Mouse (Mus musculus): ENCODE measurements at regions not wholly inside any gene's neighbourhood (a gene's known extent, or its start where the extent isn't known, plus 50 kb on each side); places are given as distances from the start of the nearest gene placed in this dataset.

DNA sequence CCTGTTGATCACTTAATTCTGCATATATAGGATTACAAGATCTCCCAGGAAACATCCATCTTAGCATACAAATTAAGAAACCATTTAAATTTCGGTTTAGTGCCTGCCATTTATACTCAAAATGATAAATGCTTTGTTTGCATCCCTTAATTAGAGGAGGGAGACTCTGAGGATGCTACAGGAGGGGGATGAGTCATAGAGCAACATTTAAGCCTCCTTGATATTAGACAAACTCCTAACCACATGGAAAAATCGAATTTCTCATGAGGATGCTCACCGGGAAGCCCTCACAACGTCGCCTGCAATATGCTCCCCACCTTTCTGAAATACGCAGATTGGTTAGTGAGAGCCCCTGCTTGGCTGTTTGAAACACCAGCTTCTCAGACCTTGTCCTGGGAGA lies 320.8 kb upstream of the Sphkap start:
- DNase-seq (ENCODE audit: low spot score in 2 of 2), result no peak

DNA sequence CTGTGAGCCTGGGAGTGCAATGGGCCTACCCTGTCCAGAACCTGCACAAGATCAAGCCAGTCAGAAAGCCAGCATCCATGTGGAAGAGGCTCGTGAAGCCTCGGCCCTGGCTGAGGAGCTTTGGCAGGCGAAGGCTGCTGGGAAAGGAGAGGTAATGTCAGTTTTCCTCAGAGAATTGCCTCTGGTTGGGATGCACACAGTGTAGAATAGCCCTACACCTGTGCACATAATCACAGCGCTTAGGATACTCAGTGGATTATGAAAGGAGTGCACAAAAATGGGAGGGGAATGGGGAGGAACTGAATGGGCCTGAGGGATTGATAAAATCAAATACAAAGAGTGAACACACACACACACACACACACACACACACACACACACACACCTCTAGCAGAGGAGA lies 319.9 kb upstream of the Sphkap start:
- no peak for DNase-seq (ENCODE audit: low spot score in 2 of 2)

DNA sequence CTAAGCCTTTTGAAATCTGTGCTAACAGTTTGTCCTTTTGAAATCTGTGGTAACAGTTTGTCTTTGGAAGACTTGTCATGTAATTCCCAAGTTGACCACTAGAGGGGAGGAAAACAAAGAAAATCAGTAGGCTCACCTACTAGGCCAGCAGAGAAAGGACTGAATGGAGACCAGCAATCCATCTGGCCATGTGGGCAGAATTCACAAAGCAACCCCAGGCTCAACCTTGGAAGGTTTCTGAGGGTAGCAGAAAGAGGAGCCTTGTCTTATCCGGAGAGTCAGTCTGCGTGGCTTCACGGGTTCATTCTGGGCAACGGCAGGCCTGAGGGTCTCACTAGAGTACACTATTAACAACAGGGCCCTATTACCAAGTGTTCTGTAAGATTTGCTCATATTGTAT lies 319.2 kb upstream of the Sphkap start:
- peak in 1 of 2 experiments; percentile 64 for DNase-seq (ENCODE audit: low spot score in 2 of 2)

DNA sequence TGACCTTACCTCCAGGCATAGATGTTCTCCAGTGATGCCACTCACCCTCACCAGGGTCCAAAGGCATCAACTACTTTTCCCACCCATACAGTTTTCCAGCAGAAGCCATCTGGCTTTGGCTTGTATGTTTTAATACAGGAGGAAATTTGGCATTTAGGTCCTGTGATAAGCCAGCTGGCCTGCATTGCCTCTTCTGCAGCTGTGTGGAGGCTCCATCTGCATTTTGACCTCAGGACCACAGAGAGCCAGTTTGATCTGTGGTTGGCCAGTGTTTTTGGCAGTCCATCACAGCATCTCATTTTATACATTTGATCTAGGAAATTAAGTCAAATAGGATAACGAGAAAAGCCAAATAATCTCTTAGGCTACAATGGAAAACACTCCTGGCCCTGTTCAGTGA lies 315.1 kb upstream of the Sphkap start:
- DNase-seq (ENCODE audit: low spot score in 2 of 2), result no peak

DNA sequence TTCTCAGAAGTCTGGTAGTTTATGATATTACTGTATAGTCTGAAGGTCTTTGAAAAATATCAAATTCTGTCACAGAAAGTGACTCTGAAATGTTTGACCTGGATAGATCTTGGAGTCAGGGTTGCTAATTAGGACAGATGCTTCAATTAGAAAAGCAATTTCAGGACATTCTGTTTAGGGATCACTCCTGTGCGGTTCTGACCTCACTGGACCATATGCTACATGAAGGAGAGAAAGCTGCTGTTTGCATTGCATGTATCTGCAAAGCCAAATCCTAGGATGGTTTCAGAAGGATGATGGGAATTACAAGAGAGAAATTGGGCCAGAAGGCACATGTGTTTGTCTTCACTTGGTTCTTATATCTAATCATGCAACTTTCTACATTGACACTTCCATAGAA lies 312.2 kb upstream of the Sphkap start:
- DNase-seq (ENCODE audit: low spot score in 2 of 2), result no peak

DNA sequence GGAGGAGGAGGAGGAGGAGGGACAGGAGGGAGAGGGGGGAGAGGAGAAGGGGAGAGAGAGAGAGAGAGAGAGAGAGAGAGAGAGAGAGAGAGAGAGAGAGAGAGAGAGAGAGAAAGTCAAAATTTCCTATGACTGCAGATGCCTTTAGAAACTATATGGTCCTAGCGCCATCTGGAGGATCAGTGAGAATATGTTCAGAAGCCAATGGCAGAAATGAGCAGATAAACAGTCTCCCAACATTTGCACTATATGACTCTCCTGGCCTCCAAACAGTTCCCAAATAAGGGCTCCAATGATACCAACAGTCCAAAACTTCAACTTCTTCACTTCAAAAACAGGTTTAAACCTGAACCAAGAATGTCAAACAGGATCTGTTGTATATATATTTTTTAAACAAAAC lies 309.1 kb upstream of the Sphkap start:
- DNase-seq (ENCODE audit: low spot score in 2 of 2), result peak; percentile 48 to 84

DNA sequence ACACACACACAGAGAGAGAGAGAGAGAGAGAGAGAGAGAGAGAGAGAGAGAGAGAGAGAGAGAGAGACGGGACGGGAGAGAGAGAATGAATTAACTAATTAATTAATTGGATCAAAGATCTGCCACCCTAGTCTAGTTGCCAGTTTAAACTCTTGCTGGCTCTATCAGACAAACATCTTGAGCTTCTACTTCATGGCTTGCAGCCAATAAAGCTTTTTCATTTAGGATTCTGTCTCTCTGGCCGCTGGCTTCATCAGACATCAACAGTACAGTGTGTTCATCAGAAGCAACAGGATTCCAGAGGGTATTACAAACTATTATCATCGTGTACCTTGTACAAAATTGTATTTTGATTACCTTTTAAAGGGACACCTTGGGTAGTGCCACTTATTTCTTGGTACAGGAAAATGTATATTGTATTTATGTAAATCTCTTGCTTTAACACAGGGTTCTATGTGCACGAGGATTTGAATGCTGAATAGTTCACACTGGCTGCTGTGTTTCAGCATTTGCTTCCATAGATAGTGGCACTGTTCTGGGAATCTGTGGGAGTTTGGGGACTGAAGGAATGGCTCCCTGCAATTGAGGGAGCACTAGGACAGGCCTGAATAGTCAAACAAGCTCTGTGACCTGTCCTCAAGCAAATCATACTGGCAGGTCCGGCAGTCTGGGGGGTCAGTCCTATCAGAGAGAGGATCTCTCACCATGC lies 293.9 kb upstream of the Sphkap start:
- DNase-seq (ENCODE audit: low spot score in 2 of 2), result no peak

DNA sequence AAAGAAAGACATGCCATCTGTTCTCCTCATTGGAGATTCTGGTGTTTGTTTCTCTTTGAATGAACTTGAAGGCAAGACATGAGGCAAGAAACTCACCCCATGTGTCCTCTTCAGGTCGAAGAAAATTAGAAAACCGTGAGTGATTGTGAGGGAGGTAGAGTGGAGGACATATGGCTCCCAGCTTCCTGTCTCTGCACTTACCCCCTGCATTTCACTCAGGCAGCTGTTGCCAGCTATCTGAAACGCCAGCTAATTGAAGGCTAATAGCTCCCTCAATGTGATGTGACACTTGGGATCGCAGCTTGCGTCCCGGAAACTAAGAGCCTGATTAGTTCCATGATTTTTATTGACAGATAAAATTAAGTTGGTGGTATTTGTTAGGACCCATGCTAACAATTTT lies 289.4 kb upstream of the Sphkap start:
- DNase-seq (ENCODE audit: low spot score in 2 of 2), result no peak

DNA sequence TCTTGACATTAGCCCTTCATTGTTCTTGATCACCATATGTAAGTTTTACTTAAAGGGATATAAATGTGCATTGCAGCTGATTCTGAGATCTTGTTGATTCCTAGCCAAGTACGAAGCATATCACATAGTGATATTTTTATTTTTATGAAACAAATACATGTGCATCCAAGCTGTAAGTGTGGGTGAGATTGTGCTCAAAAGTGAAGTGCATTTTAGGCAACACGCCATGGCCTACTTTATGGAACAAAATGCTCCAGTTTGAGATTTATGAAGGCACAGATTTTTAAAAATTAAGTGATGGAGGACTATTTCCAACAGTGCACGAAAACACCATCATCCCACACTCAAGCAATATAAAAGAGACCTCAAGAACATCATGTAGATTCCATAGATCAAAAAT lies 277.2 kb upstream of the Sphkap start:
- DNase-seq (ENCODE audit: low spot score in 2 of 2), result peak; percentile 24 to 75

DNA sequence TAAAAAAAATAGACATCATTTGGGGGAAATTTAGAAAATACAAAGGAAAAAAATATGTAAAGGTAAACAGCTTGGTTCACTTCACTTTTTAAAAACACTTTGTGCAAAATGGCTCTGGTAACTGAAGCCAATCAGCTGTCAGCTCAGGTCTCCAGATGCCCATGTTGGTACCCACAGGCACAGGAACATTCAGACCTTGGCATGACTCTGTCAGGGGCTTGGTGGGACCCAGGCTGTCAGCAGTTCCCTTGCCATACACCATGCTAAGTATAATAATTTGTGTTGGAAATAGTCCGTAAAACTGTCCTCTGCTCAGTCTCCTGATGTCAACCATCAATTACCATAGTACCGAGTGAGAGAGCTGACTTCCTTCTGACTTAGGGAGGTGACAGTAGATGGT lies 257.3 kb upstream of the Sphkap start:
- peak in 1 of 2 experiments; percentile 20 for DNase-seq (ENCODE audit: low spot score in 2 of 2)

DNA sequence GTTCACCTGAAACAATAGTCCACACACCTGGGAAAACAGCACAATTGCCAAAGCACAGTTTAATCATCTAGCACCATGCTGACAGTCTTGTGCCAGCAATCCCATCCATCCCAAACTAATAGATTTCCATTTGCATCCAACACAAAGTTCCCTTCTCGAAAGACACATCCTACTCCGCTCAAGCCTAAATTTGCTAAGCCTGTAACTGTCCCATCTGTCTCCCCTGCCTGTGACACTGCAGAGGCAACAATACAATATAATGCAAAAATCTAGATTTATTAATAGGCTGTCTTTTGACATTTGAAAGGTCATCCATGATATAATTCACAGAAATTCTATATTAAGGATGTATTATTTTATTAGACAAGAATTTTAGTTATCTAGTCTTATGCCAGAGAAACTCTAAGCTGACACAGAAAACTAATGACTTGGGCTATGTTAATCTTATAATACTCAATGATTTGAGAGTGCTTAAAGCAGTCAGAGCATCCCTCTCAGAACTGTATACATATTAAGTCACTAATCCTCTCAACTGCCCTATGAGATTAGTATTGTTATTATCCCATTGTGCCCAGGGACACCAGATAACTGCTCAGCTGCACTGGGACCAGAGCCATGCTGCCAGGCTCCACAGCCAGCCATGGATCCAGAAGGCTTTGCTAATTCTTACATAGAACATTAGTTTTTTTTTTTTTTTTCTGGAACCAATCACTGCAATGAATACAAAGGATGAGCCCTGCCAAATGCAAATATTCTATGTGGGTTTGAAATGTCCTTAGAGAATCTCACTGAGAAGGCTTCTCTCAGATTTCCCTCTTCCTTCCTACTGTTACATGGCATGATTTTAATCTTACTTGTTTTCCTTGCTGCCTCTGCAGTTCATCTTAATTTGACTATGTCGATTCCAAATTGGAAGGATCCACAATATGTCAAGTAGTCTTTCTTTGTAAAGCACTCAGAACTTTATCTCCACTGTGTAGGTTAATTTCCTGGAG lies 254.1 kb upstream of the Sphkap start:
- peak; percentile 15 to 70 for DNase-seq (ENCODE audit: low spot score in 2 of 2)

DNA sequence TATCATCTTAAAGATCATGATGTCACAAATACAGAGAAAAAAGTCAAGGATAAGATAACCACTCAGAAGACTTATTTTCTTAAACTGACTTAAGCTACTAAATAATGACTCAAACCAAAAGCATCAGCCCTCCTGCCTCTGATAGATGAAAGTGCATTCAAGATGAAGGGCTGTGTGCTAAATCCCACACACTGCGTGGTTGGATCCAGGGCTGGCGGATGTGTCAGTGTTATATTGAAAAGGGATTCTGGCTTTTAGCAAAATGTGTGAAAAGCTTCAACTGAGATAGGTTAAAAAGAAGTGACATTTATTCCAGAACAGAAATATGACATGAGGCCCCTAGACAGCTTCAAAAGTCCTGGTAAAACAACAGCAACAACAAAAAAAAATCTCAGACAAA lies 245.7 kb upstream of the Sphkap start:
- peak; percentile 18 to 63 for DNase-seq (ENCODE audit: low spot score in 2 of 2)

DNA sequence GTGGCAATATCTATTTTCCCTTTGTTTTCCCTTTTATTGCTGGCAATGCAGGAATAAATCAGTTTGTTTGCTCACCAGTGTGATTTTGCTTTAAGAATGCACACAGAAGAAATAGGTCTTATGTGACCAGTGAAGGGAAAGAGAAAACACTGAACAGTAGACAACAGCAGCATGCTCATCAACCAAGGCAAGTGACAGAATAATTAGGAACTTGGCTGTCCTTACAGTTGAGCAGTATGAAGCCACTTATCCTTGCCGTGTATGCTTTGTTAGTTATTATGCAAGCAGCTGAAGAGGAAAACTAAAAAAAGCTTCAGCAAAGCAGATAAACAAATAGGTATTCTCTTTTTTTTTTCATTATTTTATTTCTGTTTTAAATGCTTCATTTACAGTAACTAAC lies 237.6 kb upstream of the Sphkap start:
- DNase-seq (ENCODE audit: low spot score in 2 of 2), result no peak

DNA sequence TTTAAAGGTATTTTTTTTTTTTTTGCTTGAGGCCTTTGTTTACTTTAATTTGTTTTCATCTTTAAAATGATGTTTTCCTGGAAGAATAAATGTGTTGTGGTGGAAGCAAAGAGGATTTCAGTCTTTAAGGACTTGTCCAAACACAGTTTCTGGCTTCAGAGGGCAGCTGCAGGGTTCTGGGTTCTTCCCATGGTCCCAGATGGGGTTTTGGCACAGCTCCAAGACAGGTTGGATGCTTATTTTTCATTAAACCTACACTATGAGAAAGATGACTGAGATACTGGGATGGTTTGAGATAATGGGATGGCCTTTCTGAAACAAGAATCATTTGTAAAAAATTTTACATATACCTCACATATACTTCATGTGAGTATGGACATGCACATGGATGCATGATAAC lies 234.7 kb upstream of the Sphkap start:
- DNase-seq (ENCODE audit: low spot score in 2 of 2), result no peak

DNA sequence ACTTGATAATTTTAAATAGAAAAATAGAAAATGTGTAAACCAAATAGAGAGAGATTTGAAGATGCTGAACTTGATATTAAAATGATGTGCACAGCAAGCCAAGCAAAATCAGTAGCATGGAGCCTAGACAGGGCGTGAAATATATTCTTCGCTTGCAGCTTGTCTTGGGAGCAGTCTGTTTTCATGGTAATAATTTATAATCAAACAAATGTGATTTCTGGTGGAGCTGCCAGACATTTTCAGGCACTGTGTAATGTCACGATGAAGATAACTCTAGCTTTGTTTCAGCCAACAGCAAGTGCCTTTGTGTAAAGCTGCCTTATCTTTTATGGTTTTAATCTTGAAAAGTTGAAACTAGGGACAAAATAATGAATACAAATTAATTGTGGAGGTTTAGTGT lies 228.1 kb upstream of the Sphkap start:
- peak in 1 of 2 experiments; percentile 60 for DNase-seq (ENCODE audit: low spot score in 2 of 2)

DNA sequence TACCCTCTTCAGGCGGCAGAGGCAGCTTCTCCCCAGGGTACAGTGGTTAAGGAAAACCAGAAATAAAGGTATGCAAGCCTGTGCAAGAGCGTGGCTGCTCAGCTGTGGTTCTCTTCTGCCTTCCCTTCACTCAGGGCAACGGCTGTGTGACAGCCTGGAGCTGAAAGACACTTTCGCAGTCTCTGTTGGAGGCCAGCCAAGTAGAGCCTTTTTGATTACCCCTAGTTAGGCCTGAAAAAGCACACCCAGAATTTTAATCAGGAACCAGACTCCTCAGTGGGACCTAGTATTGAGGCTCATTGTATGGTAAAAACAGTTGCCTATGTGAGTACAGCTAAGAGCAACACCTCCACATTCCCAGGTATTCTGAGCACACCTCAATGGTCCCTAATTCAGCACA lies 223.8 kb upstream of the Sphkap start:
- DNase-seq (ENCODE audit: low spot score in 2 of 2), result peak in 1 of 2 experiments; percentile 70

DNA sequence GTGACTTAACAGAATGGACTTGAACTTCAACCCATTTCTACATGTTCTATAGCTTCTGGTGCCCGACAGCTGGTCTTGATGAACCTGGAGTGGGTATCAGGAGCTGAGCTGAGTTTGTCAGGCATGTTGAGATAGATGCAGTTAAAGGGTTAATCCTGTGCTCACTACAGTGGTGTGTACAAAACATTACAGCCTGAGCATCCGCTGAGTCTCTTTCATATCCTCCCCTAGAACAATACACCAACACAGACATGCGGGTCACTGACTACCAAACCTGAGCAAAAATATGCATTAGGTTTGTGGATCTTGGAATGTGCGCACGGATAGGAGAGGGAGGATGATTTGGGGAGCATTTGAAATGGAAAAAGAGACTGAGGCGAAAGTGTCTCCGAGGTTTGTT lies 223.4 kb upstream of the Sphkap start:
- no peak for DNase-seq (ENCODE audit: low spot score in 2 of 2)

DNA sequence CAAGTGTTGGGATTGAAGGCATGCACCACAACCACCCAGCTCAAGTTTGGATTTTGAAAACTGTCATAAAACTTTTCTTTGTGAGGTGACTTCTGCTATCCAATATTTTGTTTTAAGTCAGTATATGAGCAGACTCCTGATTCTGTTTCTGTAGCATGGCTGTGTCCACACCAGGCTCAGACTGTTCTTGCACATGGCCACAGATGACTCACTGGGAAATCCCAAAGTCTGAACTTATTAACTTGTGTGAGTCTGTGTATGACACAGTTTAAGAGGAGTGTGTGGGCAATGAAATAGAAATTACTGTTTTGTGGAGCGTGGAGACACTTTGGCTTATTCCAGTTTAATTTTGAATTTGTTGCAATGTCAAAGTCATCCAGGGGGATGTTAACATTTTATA lies 179.3 kb upstream of the Sphkap start:
- DNase-seq (ENCODE audit: low spot score in 2 of 2), result no peak

DNA sequence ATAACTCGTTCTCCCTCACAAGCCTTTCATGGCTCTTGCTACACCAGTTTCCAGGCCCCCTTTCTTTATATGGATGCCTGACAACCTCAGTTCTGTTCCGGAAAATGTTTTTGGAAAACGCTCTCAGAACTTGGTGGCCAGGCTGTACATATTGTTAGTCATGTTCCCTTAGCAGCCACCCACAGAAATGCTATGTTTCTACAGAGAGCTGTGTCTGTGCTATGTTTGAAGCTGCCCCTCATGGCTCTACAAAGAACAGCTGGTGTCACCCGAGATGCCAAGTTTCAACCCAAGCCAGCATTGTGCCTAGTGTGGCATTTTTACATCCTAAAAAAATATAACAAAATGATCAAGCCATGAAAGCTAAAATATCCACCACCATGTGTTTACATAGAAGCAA lies 175.0 kb upstream of the Sphkap start:
- peak; percentile 77 to 89 for DNase-seq (ENCODE audit: low spot score in 2 of 2)

DNA sequence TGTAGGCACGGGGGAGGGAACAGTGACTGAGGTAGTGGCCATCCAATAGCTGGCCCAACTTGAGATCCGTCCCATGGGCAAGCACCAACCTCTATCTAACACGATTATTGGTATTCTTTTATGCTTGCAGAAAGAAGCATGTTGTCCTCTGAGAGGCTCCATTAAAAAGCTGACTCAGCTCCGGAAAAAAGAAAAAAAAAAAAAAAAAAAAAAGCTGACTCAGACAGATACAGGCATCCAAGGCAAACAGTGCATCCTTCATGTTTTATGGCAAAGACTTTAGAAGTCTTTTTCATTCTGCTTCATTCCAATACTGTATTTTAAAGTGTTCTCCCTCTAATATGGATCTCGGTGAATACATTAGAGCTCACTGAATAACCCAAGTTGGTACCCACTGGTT lies 162.0 kb upstream of the Sphkap start:
- no peak for DNase-seq (ENCODE audit: low spot score in 2 of 2)

DNA sequence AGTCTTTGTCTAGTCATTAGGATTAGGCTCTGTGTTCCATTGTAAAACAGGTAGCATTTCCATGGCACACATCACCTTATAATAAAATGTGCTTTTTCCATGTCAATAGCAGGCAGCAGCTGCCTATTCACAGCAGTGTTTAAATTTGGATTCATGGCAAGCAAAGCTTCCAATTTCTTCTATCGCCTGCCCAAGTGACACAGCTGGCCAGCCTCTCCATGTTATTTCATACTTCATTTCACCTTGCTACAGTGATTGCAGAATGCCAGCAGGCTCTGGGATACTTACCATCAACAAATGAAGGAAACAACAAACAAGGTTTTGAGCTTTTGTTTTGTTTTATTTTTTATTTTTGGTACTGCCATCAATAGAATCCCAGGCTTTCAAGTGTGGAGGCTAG lies 160.7 kb upstream of the Sphkap start:
- no peak for DNase-seq (ENCODE audit: low spot score in 2 of 2)

DNA sequence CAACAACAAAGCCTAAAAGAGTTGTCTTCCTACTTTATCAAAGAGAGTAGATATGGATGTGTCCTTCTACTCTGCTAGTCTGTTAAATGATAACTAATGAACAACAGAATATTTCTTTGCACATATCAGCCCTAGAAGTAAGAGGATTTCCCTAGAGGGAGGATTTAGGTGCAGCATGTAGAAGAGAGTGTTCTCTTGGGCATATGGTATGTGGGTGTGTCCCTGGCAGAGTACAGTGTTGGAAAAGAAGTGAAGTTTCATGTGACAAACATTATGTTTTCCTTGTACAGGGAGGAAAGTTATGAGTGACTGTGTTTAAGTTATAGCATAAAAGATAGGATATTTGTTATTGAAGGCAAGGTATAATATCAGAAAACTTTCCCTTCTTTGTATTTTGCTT lies 143.6 kb upstream of the Sphkap start:
- DNase-seq (ENCODE audit: low spot score in 2 of 2), result peak; percentile 78 to 90

DNA sequence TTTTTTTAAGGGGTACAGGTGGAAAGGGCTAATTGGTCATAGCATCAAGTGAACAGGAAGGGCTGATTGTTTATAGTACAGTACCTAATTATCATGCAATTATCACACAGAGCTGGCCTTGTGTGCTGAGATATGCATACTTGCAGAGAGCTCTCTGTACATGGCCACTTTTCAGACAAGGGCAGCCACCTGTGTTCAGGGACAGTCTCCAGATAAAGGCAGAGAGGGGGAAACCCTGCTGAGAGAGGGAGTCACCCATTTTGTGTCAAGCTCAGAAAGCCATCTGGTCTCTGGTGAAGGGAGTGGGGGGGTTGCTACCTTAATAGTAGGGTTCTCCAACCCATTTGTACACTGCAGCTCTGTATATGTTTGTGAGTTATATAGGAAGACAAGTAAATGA lies 127.5 kb upstream of the Sphkap start:
- no peak for DNase-seq (ENCODE audit: low spot score in 2 of 2)
